Mouse (Mus musculus): ENCODE measurements around the gene Fam20b.

DNA sequence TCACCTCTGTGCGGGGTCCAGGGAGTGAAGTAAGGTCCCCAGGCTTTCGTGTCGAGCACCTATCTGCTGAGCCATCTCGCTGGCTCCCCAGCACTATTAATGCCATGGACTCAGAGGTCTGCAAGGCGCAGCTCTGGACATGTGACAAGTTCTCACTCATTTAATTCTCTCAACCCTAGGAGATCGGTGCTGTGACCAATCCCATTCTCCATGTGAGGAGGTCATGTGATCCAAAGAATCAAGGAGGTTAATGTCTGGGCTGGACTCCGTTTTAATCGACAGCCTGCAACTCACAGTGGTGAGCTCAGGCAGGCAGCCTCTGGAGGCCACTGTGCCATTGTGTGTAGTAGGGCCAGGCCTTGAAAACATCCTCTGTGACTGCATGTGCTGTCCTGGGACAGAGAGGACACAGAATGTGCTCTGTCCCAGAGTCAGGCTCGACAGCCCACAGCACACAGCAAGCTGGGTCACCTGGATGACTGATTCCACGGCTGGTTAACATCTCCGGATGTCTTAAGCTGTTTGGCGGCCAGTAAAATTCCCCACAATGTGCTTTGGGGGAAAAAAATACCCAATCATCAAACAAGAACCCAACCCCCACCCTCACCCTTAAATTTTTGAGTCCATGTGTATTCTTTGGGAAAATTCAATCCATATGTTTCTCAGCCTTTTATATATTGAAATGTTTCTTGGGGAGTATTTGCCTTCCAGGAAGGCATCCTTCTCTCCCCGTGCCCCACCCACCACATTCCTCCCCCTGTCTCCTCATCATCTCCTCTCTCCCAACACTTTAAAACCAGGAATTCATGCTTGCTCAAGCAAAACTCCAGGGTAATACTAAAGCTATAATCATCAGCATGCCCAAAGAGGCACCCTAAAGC lies 41.9 kb upstream of the Fam20b start:
- no peak for TF ChIP-seq CTCF (IDR thresholded peaks at IDR 0.05; ENCODE audit: borderline replicate concordance, extremely low read depth, insufficient read depth, insufficient read length)
- no peak for TF ChIP-seq POLR2A (IDR thresholded peaks at IDR 0.05; ENCODE audit: borderline replicate concordance, extremely low read depth, insufficient read depth, insufficient read length, poor library complexity, severe bottlenecking)
